In the genomic region with DNA sequence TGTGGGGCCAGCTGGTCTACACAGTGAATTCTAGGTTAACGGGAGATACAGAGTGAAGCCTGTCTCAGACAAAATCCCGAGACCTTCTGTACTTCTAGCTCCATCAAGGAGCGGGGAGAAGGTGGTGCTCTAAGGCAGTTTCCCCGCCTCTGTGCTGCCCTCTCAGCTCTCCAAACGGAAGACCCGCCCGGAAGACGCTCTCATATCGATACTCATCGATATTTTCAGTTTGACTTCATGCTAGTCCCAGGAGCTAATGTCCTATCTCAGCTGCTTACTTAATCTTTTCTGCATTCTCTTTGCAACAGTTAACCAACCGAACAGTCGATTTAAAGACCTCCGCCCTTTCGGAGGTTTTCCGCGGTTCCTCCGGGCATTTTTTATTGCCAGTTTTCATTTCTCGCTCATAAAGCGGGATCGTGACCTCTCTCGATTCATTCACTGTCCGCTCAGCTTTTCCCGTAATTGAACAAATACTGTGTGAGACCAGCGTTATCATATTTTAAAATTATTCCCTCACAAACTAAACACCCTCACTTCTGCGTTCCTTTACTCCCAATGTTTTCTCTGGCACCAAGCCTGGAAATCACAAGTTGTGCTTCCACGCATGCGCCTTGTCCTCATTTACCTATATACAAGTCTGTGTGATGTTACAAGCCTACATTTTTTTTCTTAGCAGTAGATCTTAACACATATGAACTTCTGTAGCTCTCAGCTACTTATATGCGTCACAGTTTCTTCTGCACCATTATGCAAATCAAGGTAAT, we compare ENCODE assay signal across 13 mouse cellular contexts. TPM values are rescaled to one million over a fixed set of nuclear protein-coding genes. Genes with fewer than 3 reads are reported as not detected.
DNase-seq lines count a peak whose midpoint lies in the region; ATAC-seq and TF ChIP-seq lines count a peak whose summit lies in the region.
"Had no signal": no experiment of that assay in that cellular context is flagged by ENCODE, and none has a peak within 500 bp of the region (broad histone marks: within the 10 kb centered on the region; RNA-seq: fewer than 3 reads in every experiment).

No protein-coding gene starts in this region.

- H3K27ac ChIP-seq in heart, embryonic 10.5 days = no peak overlapping the region
- H3K27ac ChIP-seq in midbrain, embryonic 14.5 days (replicated peaks; ENCODE audit: low read depth, low read length) = no peak overlapping the region
- H3K27ac ChIP-seq in midbrain, embryonic 13.5 days = no peak overlapping the region
- no peak overlapping the region for H3K27ac ChIP-seq in kidney, embryonic 16.5 days (ENCODE audit: low read length)
- H3K27ac ChIP-seq in stomach, postnatal 0 days (replicated peaks) = no peak overlapping the region

- H3K4me2 ChIP-seq in midbrain, embryonic 14.5 days (ENCODE audit: low read length) = no peak overlapping the region
- no peak overlapping the region for H3K4me2 ChIP-seq in midbrain, embryonic 13.5 days (replicated peaks)
- peak overlapping the region; percentile 53 for H3K4me2 ChIP-seq in kidney, embryonic 16.5 days (replicated peaks; ENCODE audit: low read depth, low read length)
- H3K4me2 ChIP-seq in stomach, postnatal 0 days (replicated peaks; ENCODE audit: low read depth) = peak overlapping the region; percentile 39

- H3K9me3 ChIP-seq in heart, embryonic 10.5 days = no peaks in the 10 kb centered on the region
- H3K9me3 ChIP-seq in midbrain, embryonic 14.5 days (ENCODE audit: control insufficient read depth, low read length) = no peaks in the 10 kb centered on the region
- H3K9me3 ChIP-seq in midbrain, embryonic 13.5 days = no peaks in the 10 kb centered on the region
- H3K9me3 ChIP-seq in kidney, embryonic 16.5 days (ENCODE audit: low read length) = no peaks in the 10 kb centered on the region
- H3K9me3 ChIP-seq in stomach, postnatal 0 days (ENCODE audit: control insufficient read depth, low read length) = no peaks in the 10 kb centered on the region

- H3K36me3 ChIP-seq in heart, embryonic 10.5 days = no peaks in the 10 kb centered on the region
- no peaks in the 10 kb centered on the region for H3K36me3 ChIP-seq in midbrain, embryonic 14.5 days (ENCODE audit: control insufficient read depth, insufficient read depth, low read length)
- no peaks in the 10 kb centered on the region for H3K36me3 ChIP-seq in midbrain, embryonic 13.5 days
- no peaks in the 10 kb centered on the region for H3K36me3 ChIP-seq in kidney, embryonic 16.5 days (ENCODE audit: insufficient read depth, low read length)
- no peaks in the 10 kb centered on the region for H3K36me3 ChIP-seq in stomach, postnatal 0 days (ENCODE audit: control insufficient read depth, insufficient read depth, low read length)

- TF ChIP-seq CTCF in stomach, postnatal 0 days (IDR thresholded peaks at IDR 0.05; ENCODE audit: low read depth) = no peak

- TF ChIP-seq EP300 in stomach, postnatal 0 days (optimal IDR thresholded peaks at IDR 0.05) = no peak

- H3K4me1 ChIP-seq in heart, embryonic 10.5 days = no peaks in the 10 kb centered on the region
- no peaks in the 10 kb centered on the region for H3K4me1 ChIP-seq in midbrain, embryonic 14.5 days (ENCODE audit: control insufficient read depth, insufficient read depth, low read length)
- H3K4me1 ChIP-seq in midbrain, embryonic 13.5 days (replicated peaks) = peaks cover 8% of the 10 kb centered on the region; the same call in 1 of the 2 replicates
- no peaks in the 10 kb centered on the region for H3K4me1 ChIP-seq in kidney, embryonic 16.5 days (ENCODE audit: insufficient read depth, low read length)
- H3K4me1 ChIP-seq in stomach, postnatal 0 days (replicated peaks; ENCODE audit: control insufficient read depth, insufficient read depth) = no peaks in the 10 kb centered on the region

- DNase-seq in heart, embryonic 10.5 days (ENCODE audit: low spot score) = no peak
- DNase-seq in heart, adult 18-20 months = no peak
- peak; percentile 27 for DNase-seq in midbrain, embryonic 14.5 days
- peak; percentile 78 for DNase-seq in stomach, postnatal 0 days (ENCODE audit: low spot score)
- DNase-seq in ovary, adult 18-20 months (ENCODE audit: low spot score) = no peak
- no peak for DNase-seq in cerebellum, adult 8-10 months
- DNase-seq: adrenal gland, adult 8-10 months; gastrocnemius, postnatal 36 days; right cerebral cortex, postnatal 25 days had no signal

- ATAC-seq in midbrain, embryonic 14.5 days (ENCODE audit: low FRiP score, low TSS enrichment) = no peak
- no peak for ATAC-seq in midbrain, embryonic 13.5 days
- no peak for ATAC-seq in kidney, embryonic 16.5 days (ENCODE audit: low FRiP score, low TSS enrichment)
- ATAC-seq in stomach, postnatal 0 days (ENCODE audit: low FRiP score, low TSS enrichment) = peak; percentile 53; the same call in 1 of the 2 replicates
- ATAC-seq: CD4-positive, CD25-positive, alpha-beta regulatory T cell, adult 4 months had no signal

- 75% methylated on average over 28 of the region's 28 CpGs for whole genome bisulfite sequencing in heart, embryonic 10.5 days
- WGBS in midbrain, embryonic 14.5 days = 84% methylated on average over 28 of the region's 28 CpGs
- WGBS in midbrain, embryonic 13.5 days = 81% methylated on average over 28 of the region's 28 CpGs
- 61% methylated on average over 28 of the region's 28 CpGs for WGBS in kidney, embryonic 16.5 days
- 57% methylated on average over 28 of the region's 28 CpGs for WGBS in stomach, postnatal 0 days

- no peak overlapping the region for H3K9ac ChIP-seq in midbrain, embryonic 14.5 days (replicated peaks; ENCODE audit: low read length)
- H3K9ac ChIP-seq in midbrain, embryonic 13.5 days (replicated peaks) = no peak overlapping the region
- H3K9ac ChIP-seq in kidney, embryonic 16.5 days (replicated peaks; ENCODE audit: low read length) = no peak overlapping the region
- no peak overlapping the region for H3K9ac ChIP-seq in stomach, postnatal 0 days (ENCODE audit: low read length)

- peaks cover 17% of the 10 kb centered on the region for H3K27me3 ChIP-seq in heart, embryonic 10.5 days (ENCODE audit: insufficient read depth, poor library complexity, severe bottlenecking)
- H3K27me3 ChIP-seq in midbrain, embryonic 14.5 days (ENCODE audit: control insufficient read depth, insufficient read depth, low read length) = no peaks in the 10 kb centered on the region
- H3K27me3 ChIP-seq in midbrain, embryonic 13.5 days = no peaks in the 10 kb centered on the region
- no peaks in the 10 kb centered on the region for H3K27me3 ChIP-seq in kidney, embryonic 16.5 days (ENCODE audit: insufficient read depth, low read length)
- no peaks in the 10 kb centered on the region for H3K27me3 ChIP-seq in stomach, postnatal 0 days (ENCODE audit: control insufficient read depth, insufficient read depth, low read length)

- H3K4me3 ChIP-seq in heart, embryonic 10.5 days = peak overlapping the region; percentile 9; the same call in 1 of the 2 replicates
- no peak overlapping the region for H3K4me3 ChIP-seq in midbrain, embryonic 14.5 days (replicated peaks; ENCODE audit: low read depth, low read length)
- no peak overlapping the region for H3K4me3 ChIP-seq in midbrain, embryonic 13.5 days (replicated peaks)
- H3K4me3 ChIP-seq in kidney, embryonic 16.5 days (ENCODE audit: low read length) = peak overlapping the region; percentile 37
- no peak overlapping the region for H3K4me3 ChIP-seq in stomach, postnatal 0 days (ENCODE audit: low read depth, low read length)

RNA-seq across cellular contexts. Expression of a gene that starts 10.9 kb away (rescaled TPM):
- 55.6 and 61.9 TPM in 2 replicates for polyA plus RNA-seq in heart, embryonic 10.5 days (2016; fragmentation: Nextera tagmentation; extraction: Ambion mirVana)
- total RNA-seq in heart, adult 18-20 months (2021) = 10 to 100 TPM; 19.3 to 23.4 TPM
- polyA plus RNA-seq in midbrain, embryonic 14.5 days (2014; fragmentation: Nextera tagmentation; extraction: Ambion mirVana) = 49.0 and 55.4 TPM in 2 replicates
- 49.3 and 55.1 TPM in 2 replicates for polyA plus RNA-seq in midbrain, embryonic 13.5 days (2015; fragmentation: Nextera tagmentation; extraction: Ambion mirVana)
- polyA plus RNA-seq in kidney, embryonic 16.5 days (2015; fragmentation: Nextera tagmentation; extraction: Ambion mirVana) = 71.6 and 76.4 TPM in 2 replicates
- 29.4 and 33.7 TPM in 2 replicates for polyA plus RNA-seq in stomach, postnatal 0 days (2015; fragmentation: Nextera tagmentation; extraction: Ambion mirVana)

RNA-seq across cellular contexts. Expression of a gene that starts 17.3 kb away (rescaled TPM):
- polyA plus RNA-seq in heart, embryonic 10.5 days (2016; fragmentation: Nextera tagmentation; extraction: Ambion mirVana) = 0.90 TPM in 1 of 2 replicates, not detected in the other
- 1 to 10 TPM; 5.5 to 6.7 TPM for total RNA-seq in heart, adult 18-20 months (2021)
- 0.16 and 3.5 TPM in 2 replicates for polyA plus RNA-seq in midbrain, embryonic 14.5 days (2014; fragmentation: Nextera tagmentation; extraction: Ambion mirVana)
- 2.4 TPM in 1 of 2 replicates, not detected in the other for polyA plus RNA-seq in midbrain, embryonic 13.5 days (2015; fragmentation: Nextera tagmentation; extraction: Ambion mirVana)
- 0.45 TPM in 1 of 2 replicates, not detected in the other for polyA plus RNA-seq in kidney, embryonic 16.5 days (2015; fragmentation: Nextera tagmentation; extraction: Ambion mirVana)
- 9.3 and 10.4 TPM in 2 replicates for polyA plus RNA-seq in stomach, postnatal 0 days (2015; fragmentation: Nextera tagmentation; extraction: Ambion mirVana)
- total RNA-seq: monocyte, adult 5-6 weeks had no signal

RNA-seq across cellular contexts. Expression of a gene that starts 17.4 kb away (rescaled TPM):
- 32.8 and 314 TPM in 2 replicates for polyA plus RNA-seq in heart, embryonic 10.5 days (2016; fragmentation: Nextera tagmentation; extraction: Ambion mirVana)
- 10 to 100 TPM; 44.2 to 67.1 TPM for total RNA-seq in heart, adult 18-20 months (2021)
- polyA plus RNA-seq in midbrain, embryonic 14.5 days (2014; fragmentation: Nextera tagmentation; extraction: Ambion mirVana) = 16.7 and 30.6 TPM in 2 replicates
- polyA plus RNA-seq in midbrain, embryonic 13.5 days (2015; fragmentation: Nextera tagmentation; extraction: Ambion mirVana) = 24.7 and 25.8 TPM in 2 replicates
- polyA plus RNA-seq in kidney, embryonic 16.5 days (2015; fragmentation: Nextera tagmentation; extraction: Ambion mirVana) = 52.0 and 65.5 TPM in 2 replicates
- 83.4 and 105 TPM in 2 replicates for polyA plus RNA-seq in stomach, postnatal 0 days (2015; fragmentation: Nextera tagmentation; extraction: Ambion mirVana)

Comparison
In these comparisons a context has a peak if more than half of its experiments do, and no peak if none do; other contexts are left out.
1. DNase-seq: peak in midbrain, embryonic 14.5 days (single experiment) and stomach, postnatal 0 days (single experiment); none in heart, embryonic 10.5 days (single experiment), heart, adult 18-20 months (0 of 2), ovary, adult 18-20 months (single experiment) and cerebellum, adult 8-10 months (single experiment).
2. H3K4me3 ChIP-seq: peak in heart, embryonic 10.5 days (single experiment) and kidney, embryonic 16.5 days (single experiment); none in midbrain, embryonic 14.5 days (single experiment), midbrain, embryonic 13.5 days (single experiment) and stomach, postnatal 0 days (single experiment).
3. H3K4me2 ChIP-seq: peak in kidney, embryonic 16.5 days (single experiment) and stomach, postnatal 0 days (single experiment); none in midbrain, embryonic 14.5 days (single experiment) and midbrain, embryonic 13.5 days (single experiment).